Mouse (Mus musculus) intestine, embryonic 14.5 days (tissue): ENCODE results near the gene Mapkapk3. TPM values are rescaled to one million over a fixed set of nuclear protein-coding genes. Genes with fewer than 3 reads are reported as not detected.

Source experiments
- ATAC-seq: fragments of 200-750 bp; cut with Nextera tagmentation; replicated peaks from 2 replicates; pipeline ENCODE4 v1.8.0; 2017; ENCODE audit warnings: low read depth, moderate number of reproducible peaks, moderate TSS enrichment, moderate library complexity; ENCODE audit not compliant: low FRiP score, low TSS enrichment
- DNase-seq: peaks from one replicate; pipeline ENCODE4 v3.0.0-alpha.2; 2018; ENCODE audit warnings: low spot score
- H3K27ac ChIP-seq: fragments of 300-500 bp; sonication (generic); 2 replicates; pipeline ENCODE4 v1.5.1; 2014; ENCODE audit warnings: low read depth, mild to moderate bottlenecking, control low read depth
- H3K27me3 ChIP-seq: fragments of 300-500 bp; sonication (generic); replicated peaks from 2 replicates; pipeline ENCODE4 v1.6.1; 2014; ENCODE audit warnings: low read length, control low read depth; ENCODE audit not compliant: control insufficient read depth, insufficient read depth
- H3K36me3 ChIP-seq: fragments of 300-500 bp; sonication (generic); 2 replicates; pipeline ENCODE4 v1.6.1; 2014; ENCODE audit warnings: low read length, control low read depth; ENCODE audit not compliant: control insufficient read depth, insufficient read depth
- H3K4me1 ChIP-seq: fragments of 300-500 bp; sonication (generic); replicated peaks from 2 replicates; pipeline ENCODE4 v1.6.1; 2014; ENCODE audit warnings: low read length, control low read depth, mixed read lengths; ENCODE audit not compliant: control insufficient read depth, insufficient read depth
- H3K4me2 ChIP-seq: fragments of 300-500 bp; sonication (generic); 2 replicates; pipeline ENCODE4 v1.6.1; 2014; ENCODE audit warnings: low read length
- H3K4me3 ChIP-seq: fragments of 300-500 bp; sonication (generic); 2 replicates; pipeline ENCODE4 v1.5.1; 2014; ENCODE audit warnings: low read depth, low read length, control low read depth, mixed read lengths
- H3K9ac ChIP-seq: fragments of 300-500 bp; sonication (generic); 2 replicates; pipeline ENCODE4 v1.6.1; 2014; ENCODE audit warnings: mild to moderate bottlenecking, low read length
- H3K9me3 ChIP-seq: fragments of 300-500 bp; sonication (generic); 2 replicates; pipeline ENCODE4 v1.6.1; 2016; ENCODE audit warnings: low read length, control low read depth; ENCODE audit not compliant: control insufficient read depth
- WGBS: fragments of 180-500 bp; shearing (Covaris S2); extraction: QIAGEN DNeasy Blood & Tissue Kit; methylation state at CpG from one replicate; pipeline ENCODE4 v1.1.7; 2014; 5-methylcytosine and 5-hydroxymethylcytosine counted together
- polyA plus RNA-seq: library from polyadenylated mRNA; unstranded; fragments of >200 nt; fragmentation: Nextera tagmentation; extraction: Ambion mirVana; gene quantifications from 2 replicates; pipeline ENCODE4 v1.2.1, GENCODE M21; 2014

Mapkapk3 gene
- 21.2 and 23.2 TPM in 2 replicates for polyA plus RNA-seq

- DNase-seq = peak; percentile 91
- ATAC-seq = peak; percentile 84
- Histone ChIP-seq H3K36me3 (no peaks in the 10 kb centered on the region), H3K4me2 (peak within 1 kb of the TSS; percentile 77), H3K4me1 (peaks cover 8% of the 10 kb centered on the region; the same call in 1 of the 2 replicates), H3K27ac (no peak within 1 kb of the TSS), H3K9me3 (no peaks in the 10 kb centered on the region), H3K4me3 (peak within 1 kb of the TSS; percentile 47), H3K27me3 (0 out of 2 replicates have a peak, but pooled peaks cover 5% of the 10 kb centered on the region), H3K9ac (peak within 1 kb of the TSS; percentile 34)
- WGBS = 2% methylated on average over 49 of the region's 49 CpGs
Observed at GRCm38 (mm10) chr9:107289211-107290076, at the start of gene Mapkapk3. TSS of gene Mapkapk3 (minus strand) at chr9:107289877.

GRCm38 (mm10) chr9:107338172-107338883 lies 48.7 kb upstream of the Mapkapk3 start, which contains the start of gene Hemk1:
TSS of gene Hemk1 (minus strand) at chr9:107338350.
- Histone ChIP-seq H3K4me3 (peak within 1 kb of the TSS; percentile 68), H3K36me3 (0 out of 2 replicates have a peak, but pooled peaks cover 4% of the 10 kb centered on the region), H3K27ac (peak within 1 kb of the TSS; percentile 51; the same call in 1 of the 2 replicates), H3K9me3 (no peaks in the 10 kb centered on the region), H3K4me2 (peak within 1 kb of the TSS; percentile 78), H3K9ac (peak within 1 kb of the TSS; percentile 72), H3K27me3 (peaks cover 13% of the 10 kb centered on the region; the same call in 1 of the 2 replicates), H3K4me1 (peaks cover 13% of the 10 kb centered on the region)
- DNase-seq (peak; percentile 90), ATAC-seq (peak; percentile 77)
- 4% methylated on average over 30 of the region's 30 CpGs for WGBS

- WGBS = 87% methylated on average over 6 of the region's 6 CpGs
- no peak overlapping the region for H3K4me2 ChIP-seq
- peaks cover 10% of the 10 kb centered on the region; the same call in 1 of the 2 replicates for H3K36me3 ChIP-seq
- no peak overlapping the region for H3K4me3 ChIP-seq
- 0 out of 2 replicates have a peak, but pooled peaks cover 4% of the 10 kb centered on the region for H3K27me3 ChIP-seq
- H3K27ac ChIP-seq = no peak overlapping the region
- H3K9me3 ChIP-seq = no peaks in the 10 kb centered on the region
- H3K9ac ChIP-seq = no peak overlapping the region
- DNase-seq (no peak), ATAC-seq (no peak)
- H3K4me1 ChIP-seq = peaks cover 13% of the 10 kb centered on the region
Observed at GRCm38 (mm10) chr9:107336386-107336785, 46.7 kb upstream of the Mapkapk3 start.

- WGBS = 12% methylated on average over 5 of the region's 5 CpGs
- peak; percentile 75 for DNase-seq
- H3K36me3 ChIP-seq = peaks cover 10% of the 10 kb centered on the region; the same call in 1 of the 2 replicates
- no peak overlapping the region for H3K4me3 ChIP-seq
- no peak for ATAC-seq
- 0 out of 2 replicates have a peak, but pooled peaks cover under 1% of the 10 kb centered on the region for H3K27me3 ChIP-seq
- peaks cover 12% of the 10 kb centered on the region for H3K4me1 ChIP-seq
- no peak overlapping the region for H3K4me2 ChIP-seq
- H3K9ac ChIP-seq = no peak overlapping the region
- H3K9me3 ChIP-seq = no peaks in the 10 kb centered on the region
- H3K27ac ChIP-seq = no peak overlapping the region
Observed at GRCm38 (mm10) chr9:107335909-107336308, 46.2 kb upstream of the Mapkapk3 start.

GRCm38 (mm10) chr9:107335046-107335445 lies 45.4 kb upstream of the Mapkapk3 start:
- Histone ChIP-seq H3K4me3 (no peak overlapping the region), H3K4me2 (no peak overlapping the region), H3K4me1 (peaks cover 10% of the 10 kb centered on the region; the same call in 1 of the 2 replicates), H3K9me3 (no peaks in the 10 kb centered on the region), H3K9ac (no peak overlapping the region), H3K36me3 (peaks cover 10% of the 10 kb centered on the region; the same call in 1 of the 2 replicates), H3K27me3 (no peaks in the 10 kb centered on the region), H3K27ac (no peak overlapping the region)
- WGBS = 87% methylated on average over 5 of the region's 5 CpGs
- ATAC-seq (no peak), DNase-seq (no peak)

- H3K36me3 ChIP-seq = peaks cover 10% of the 10 kb centered on the region; the same call in 1 of the 2 replicates
- 86% methylated on average over 6 of the region's 6 CpGs for WGBS
- no peaks in the 10 kb centered on the region for H3K9me3 ChIP-seq
- H3K4me2 ChIP-seq = no peak overlapping the region
- no peak overlapping the region for H3K9ac ChIP-seq
- no peak overlapping the region for H3K4me3 ChIP-seq
- H3K27ac ChIP-seq = no peak overlapping the region
- ATAC-seq (no peak), DNase-seq (no peak)
- H3K27me3 ChIP-seq = no peaks in the 10 kb centered on the region
- peaks cover 10% of the 10 kb centered on the region; the same call in 1 of the 2 replicates for H3K4me1 ChIP-seq
Observed at GRCm38 (mm10) chr9:107334356-107334755, 44.7 kb upstream of the Mapkapk3 start.

- WGBS = 61% methylated on average over 2 of the region's 2 CpGs
- H3K9ac ChIP-seq = no peak overlapping the region
Observed at GRCm38 (mm10) chr9:107333686-107334085, 44.0 kb upstream of the Mapkapk3 start.

GRCm38 (mm10) chr9:107330791-107331190 lies 41.1 kb upstream of the Mapkapk3 start:
- peaks cover 17% of the 10 kb centered on the region for H3K36me3 ChIP-seq
- no peak for ATAC-seq
- H3K4me1 ChIP-seq = no peaks in the 10 kb centered on the region
- H3K27ac ChIP-seq = no peak overlapping the region
- 81% methylated on average over 6 of the region's 6 CpGs for WGBS
- H3K4me3 ChIP-seq = no peak overlapping the region
- no peaks in the 10 kb centered on the region for H3K9me3 ChIP-seq
- no peak for DNase-seq
- no peaks in the 10 kb centered on the region for H3K27me3 ChIP-seq
- no peak overlapping the region for H3K4me2 ChIP-seq
- no peak overlapping the region for H3K9ac ChIP-seq

More at GRCm38 (mm10) chr9:107333686-107334085, 44.0 kb upstream of the Mapkapk3 start:
- Histone ChIP-seq H3K27me3 (no peaks in the 10 kb centered on the region), H3K4me1 (peaks cover 7% of the 10 kb centered on the region; the same call in 1 of the 2 replicates), H3K27ac (no peak overlapping the region), H3K36me3 (peaks cover 10% of the 10 kb centered on the region; the same call in 1 of the 2 replicates), H3K9me3 (no peaks in the 10 kb centered on the region), H3K4me3 (no peak overlapping the region), H3K4me2 (no peak overlapping the region)
- ATAC-seq (no peak), DNase-seq (no peak)
